Mouse (Mus musculus): ENCODE results near the gene Vegfa.
A peak's percentile ranks its signal among the peaks of the same experiment; 100 is the strongest.

The Vegfa gene

GRCm38 (mm10) chr17:46032257-46032991 lies at the start of gene Vegfa:
TSS of gene Vegfa (minus strand) at chr17:46032369.
- DNase-seq (ENCODE audit: extremely low read depth, insufficient read length, low spot score) = peak; percentile 93

- DNase-seq (ENCODE audit: extremely low read depth, insufficient read length, low spot score) = no peak
Measured at GRCm38 (mm10) chr17:46081657-46082056, 49.5 kb upstream of the Vegfa start.

DNA sequence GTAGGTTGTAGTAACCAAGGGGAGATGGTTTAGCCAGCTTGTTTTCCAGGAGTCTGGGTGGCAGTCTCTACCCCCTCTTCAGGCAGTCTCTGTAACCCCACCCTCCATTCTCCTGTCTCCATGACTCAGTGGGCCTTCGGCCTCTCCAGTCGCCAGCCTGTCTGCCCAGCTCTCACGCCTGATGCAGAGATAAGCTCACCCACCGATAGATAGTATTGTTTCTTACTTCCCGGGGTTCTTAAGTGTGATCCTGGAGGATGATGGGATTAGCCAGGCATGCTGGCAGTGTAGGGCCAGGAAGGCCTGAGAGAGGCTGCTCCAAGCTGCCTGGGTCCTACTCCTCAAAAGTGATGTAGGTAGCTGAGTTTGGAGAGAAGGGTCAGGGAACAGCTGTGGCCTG lies 48.9 kb upstream of the Vegfa start:
- no peak for DNase-seq (ENCODE audit: extremely low read depth, insufficient read length, low spot score)

- DNase-seq (ENCODE audit: extremely low read depth, insufficient read length, low spot score) = no peak
Measured at GRCm38 (mm10) chr17:46080388-46080787, 48.2 kb upstream of the Vegfa start.

- no peak for DNase-seq (ENCODE audit: extremely low read depth, insufficient read length, low spot score)
Measured at GRCm38 (mm10) chr17:46079037-46079436, 46.9 kb upstream of the Vegfa start.

- no peak for DNase-seq (ENCODE audit: extremely low read depth, insufficient read length, low spot score)
Measured at GRCm38 (mm10) chr17:46077921-46078534, 45.9 kb upstream of the Vegfa start.

DNA sequence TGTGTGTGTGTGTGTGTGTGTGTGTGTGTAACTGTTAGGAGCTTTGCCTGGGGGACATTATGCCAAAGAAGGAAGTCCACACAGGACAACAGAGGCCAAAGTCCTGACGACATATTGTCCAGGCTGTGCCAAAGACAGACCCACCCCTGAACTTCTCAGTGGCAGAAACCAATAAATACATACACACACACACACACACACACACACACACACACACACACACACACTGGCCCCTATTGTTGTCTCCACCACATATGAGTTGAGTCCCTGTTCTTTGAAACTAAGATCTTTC lies 44.0 kb upstream of the Vegfa start:
- DNase-seq (ENCODE audit: extremely low read depth, insufficient read length, low spot score) = no peak

DNA sequence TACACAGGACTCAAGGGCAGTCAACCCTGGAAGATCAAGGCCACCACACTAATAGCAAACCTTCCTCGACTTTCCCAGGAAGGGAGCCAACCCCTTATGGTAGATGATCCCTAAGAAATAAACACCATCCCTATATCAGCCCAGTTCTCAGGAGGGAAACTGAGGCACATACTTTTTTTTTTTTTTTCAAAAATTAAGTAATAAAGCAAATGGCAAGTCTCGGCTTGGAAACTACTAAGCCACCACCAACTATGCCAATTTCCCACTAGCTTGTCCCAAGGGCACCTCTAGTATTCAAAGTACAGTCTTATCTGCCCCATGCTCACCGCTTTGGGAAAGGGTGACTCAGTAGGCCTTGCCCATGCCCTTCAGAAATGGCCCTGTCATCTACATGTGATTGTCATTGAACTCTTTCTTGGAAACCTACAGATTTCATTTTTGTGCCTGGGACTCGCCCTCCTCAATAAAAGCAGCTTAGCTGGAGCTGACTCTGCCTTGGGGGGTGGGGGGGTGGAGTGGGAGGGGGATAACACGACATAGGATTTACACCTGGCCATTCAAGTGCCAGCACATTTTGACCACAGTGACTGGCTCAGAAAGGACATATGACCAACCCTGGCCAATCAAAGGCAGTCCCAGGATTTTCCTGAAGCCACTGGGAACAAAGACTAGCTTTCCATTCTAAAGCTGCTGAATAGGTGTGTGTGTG lies 43.5 kb upstream of the Vegfa start:
- no peak for DNase-seq (ENCODE audit: extremely low read depth, insufficient read length, low spot score)

GRCm38 (mm10) chr17:46075116-46075485 lies 42.9 kb upstream of the Vegfa start:
- DNase-seq (ENCODE audit: extremely low read depth, insufficient read length, low spot score) = peak; percentile 41

GRCm38 (mm10) chr17:46074398-46075115 lies 42.4 kb upstream of the Vegfa start:
- no peak for DNase-seq (ENCODE audit: extremely low read depth, insufficient read length, low spot score)

GRCm38 (mm10) chr17:46073730-46074301 lies 41.6 kb upstream of the Vegfa start:
- peak; percentile 93 for DNase-seq (ENCODE audit: extremely low read depth, insufficient read length, low spot score)

DNA sequence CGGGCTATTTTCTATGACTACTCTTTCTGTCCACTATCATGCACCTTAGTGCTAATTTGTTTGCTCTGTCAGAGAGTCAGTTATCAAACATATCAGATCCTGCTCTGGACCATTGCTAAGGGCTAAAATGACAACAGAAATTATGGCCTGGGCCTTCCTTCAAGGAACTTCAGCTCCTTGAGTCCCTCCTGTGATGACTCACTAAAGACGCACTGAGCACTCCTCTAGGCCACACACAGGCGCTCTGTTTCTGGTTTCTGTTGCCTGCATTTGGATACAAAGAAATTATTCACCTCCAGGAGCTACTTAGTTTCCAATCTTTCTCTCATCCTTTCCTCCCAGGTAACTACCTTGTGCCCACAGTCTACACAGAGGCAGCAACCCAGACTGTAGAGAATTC lies 39.4 kb upstream of the Vegfa start:
- DNase-seq (ENCODE audit: extremely low read depth, insufficient read length, low spot score) = no peak

GRCm38 (mm10) chr17:46070046-46070445 lies 37.9 kb upstream of the Vegfa start:
- DNase-seq (ENCODE audit: extremely low read depth, insufficient read length, low spot score) = peak; percentile 47

GRCm38 (mm10) chr17:46063974-46064312 lies 31.8 kb upstream of the Vegfa start:
- DNase-seq (ENCODE audit: extremely low read depth, insufficient read length, low spot score) = no peak

GRCm38 (mm10) chr17:46063283-46063973 lies 31.3 kb upstream of the Vegfa start:
- DNase-seq (ENCODE audit: extremely low read depth, insufficient read length, low spot score) = no peak

DNA sequence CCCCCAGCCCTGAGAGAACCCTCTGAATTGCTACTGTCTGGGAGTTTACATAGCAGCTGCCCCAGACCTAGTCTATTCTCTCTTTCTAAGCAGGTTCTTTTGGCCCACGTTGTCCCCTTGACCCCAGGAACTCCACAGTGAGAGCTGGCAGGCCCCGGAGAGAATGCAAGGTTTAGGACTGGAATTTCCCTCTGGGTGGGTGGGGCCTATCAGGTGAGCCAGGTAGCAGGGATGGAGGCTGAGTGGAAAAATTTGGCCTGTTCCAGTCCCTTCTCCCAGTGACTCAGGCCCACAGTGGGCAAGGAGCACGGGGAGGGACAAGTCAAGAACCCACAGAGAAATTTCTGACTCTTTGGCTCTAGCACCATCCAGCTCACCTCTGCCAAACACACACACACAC lies 28.1 kb upstream of the Vegfa start:
- DNase-seq (ENCODE audit: extremely low read depth, insufficient read length, low spot score) = peak; percentile 34

DNA sequence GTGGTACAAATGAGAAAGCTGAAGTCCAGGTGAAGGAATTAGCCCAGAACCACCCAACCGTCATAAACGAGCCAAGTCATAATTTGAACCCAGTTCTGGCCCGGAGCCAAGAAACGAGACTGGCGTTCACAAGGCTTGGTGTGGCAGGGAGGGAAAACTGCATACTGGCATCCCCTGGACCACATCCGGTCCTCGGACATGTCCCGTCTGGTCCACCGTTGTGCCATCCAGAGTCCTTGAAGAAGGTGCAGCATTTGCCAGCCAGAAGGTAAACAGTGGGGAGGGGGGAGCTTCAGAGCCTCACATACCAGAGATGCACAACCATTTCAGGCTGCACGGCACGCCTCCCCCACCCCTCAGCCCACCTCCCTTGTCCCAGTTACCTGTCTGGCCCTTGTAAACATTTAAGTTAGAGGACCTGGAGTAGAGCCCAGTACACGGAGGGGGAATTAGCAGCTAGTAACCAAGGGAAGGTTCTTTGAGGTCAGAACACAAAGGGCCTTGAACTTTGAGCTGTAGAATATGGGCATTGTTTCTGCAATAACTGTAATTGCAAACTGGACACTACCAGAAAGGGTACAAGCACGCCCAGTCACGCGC lies 27.2 kb upstream of the Vegfa start:
- DNase-seq (ENCODE audit: extremely low read depth, insufficient read length, low spot score) = no peak

DNA sequence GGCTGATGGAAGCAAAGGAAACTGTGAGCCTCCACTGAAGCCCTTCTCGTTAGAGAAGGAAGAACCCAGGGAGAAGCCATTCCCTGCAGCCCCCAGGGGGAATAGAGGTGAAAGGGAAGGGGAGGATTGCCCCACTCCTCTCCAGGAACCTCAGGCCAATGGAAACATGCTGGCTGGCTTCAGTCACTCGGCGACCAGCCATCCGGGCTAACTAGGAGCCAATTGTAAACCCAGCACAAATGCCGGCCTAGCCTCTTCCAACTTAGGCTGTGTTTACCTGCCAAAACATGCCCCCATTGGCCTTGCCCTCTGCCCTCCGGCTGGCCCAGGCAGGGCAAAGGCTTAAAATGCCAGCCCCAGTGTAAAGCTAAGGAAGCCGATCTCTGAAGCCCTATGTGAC lies 24.1 kb upstream of the Vegfa start:
- no peak for DNase-seq (ENCODE audit: extremely low read depth, insufficient read length, low spot score)

GRCm38 (mm10) chr17:46055736-46056135 lies 23.6 kb upstream of the Vegfa start:
- DNase-seq (ENCODE audit: extremely low read depth, insufficient read length, low spot score) = no peak

DNA sequence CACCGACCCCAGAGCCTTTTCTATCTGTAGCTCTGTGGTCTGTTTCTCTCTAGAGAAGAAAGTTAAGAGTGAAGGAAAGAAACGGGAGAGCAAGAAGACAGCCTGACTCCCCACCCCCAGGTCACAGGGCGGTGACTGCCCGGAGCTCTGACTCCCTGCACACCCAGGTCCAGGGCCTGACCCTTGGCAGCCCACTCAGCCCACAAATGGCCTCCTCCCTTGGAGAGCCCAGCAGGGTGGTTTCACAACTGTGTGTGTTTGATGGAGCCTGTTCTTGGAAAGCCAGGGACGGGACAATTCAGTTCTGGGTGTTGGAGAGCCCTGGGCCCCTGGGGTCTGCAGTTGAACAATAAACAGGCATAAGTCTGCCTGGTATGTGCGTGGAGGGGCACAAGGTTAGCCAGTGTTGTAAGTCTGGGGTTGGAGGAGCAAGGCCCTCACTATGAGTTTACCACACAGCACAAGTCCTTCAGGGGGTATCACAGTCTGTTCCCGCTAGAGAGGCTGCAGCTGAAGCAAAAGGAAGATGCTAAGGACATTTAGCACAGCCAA lies 21.2 kb upstream of the Vegfa start:
- DNase-seq (ENCODE audit: extremely low read depth, insufficient read length, low spot score) = no peak
